Mouse (Mus musculus): Measurements from ENCODE around the gene Hspb11. TPM values are rescaled to one million over a fixed set of nuclear protein-coding genes. Genes with fewer than 3 reads are reported as not detected.

The Hspb11 gene
- total RNA-seq, 2 experiments from 2014 or later: 24.0 to 25.9 TPM

DNA sequence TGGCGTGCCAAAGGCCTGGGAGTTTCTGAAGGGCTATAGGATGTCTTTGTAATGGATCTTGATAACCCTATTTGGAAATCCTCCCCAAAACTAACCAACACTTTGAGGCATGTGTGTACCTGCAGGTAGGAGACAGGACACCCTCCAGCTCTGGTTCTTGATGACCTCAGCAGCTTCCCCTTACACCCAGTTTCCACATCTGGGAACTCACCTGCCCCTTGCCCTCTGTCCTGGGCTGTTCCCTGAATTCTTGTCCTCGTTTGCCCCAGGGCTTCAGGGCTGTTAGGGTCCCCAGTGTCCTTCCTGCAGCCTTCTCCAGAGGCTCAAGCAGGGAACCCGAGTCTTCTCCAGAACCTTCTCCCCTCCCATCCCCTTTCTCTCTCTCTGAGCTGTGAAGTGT, 50.1 kb downstream of the Hspb11 start:
- DNase-seq (ENCODE audit: extremely low spot score in 1 of 2, low spot score in 1 of 2): no peak

DNA sequence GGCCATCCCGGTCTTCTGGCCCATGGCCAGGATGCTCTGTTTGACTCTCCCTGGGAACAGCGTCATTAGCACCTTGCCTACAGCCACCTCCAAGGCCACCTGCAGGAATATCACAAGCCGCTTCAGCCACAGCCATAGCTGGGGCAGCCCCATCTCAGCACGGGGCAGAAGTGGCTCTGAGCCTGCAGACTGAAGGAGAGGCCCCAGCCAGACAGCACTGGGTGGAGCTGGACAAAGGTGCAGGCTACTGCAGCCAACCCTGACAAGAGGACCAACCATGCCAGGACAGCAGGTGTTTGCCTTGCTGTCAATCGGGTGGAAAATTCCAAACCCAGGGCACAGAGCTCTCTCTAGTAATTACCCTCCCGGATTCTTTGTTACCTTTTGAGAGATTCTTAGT, 53.6 kb downstream of the Hspb11 start, which contains the start of gene Dio1:
Dio1 (minus strand) TSS at position 204 of the 400 bp plus-strand sequence.
- no peak for DNase-seq (ENCODE audit: extremely low spot score in 1 of 2, low spot score in 1 of 2)

DNA sequence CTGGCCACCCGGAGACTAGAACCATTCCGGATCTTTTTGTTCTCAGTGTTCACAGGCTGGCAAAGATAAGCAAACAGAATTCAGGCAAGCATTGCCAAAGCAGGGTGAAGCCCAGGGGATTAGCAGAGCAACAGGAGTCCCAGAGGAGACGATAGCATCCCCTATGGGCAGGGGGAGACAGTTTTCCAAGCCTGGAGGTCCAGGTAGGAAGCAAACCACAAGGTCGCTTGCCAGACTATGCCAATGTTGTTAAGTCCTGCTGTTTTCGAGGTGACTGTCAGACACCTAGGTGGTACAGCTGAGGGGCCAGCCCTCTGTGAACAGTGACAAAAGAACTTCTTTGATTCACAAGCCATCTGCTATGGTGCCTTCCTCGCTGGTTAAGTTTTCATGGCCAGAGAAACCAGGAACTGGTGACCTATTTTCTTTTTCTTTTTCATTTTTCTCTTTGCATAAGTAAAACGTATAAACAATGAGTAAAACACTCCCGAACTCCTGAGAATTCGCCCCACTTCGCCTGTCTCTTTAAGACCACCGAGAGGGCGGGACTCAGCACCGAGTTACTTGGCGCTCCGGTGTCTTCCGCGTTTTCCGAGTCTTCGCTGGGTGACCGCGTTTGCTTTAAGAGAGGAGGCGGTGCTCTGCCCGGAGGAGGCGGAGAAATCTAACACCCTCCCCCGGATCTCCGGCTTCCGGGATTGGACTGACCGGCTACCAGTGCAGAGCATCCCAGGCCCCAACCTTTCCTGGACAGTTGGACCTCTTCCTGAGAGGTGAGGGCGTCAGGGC, 60.5 kb downstream of the Hspb11 start, which contains the start of gene Yipf1:
Yipf1 (plus strand) TSS at position 674 of the 789 bp plus-strand sequence.
- DNase-seq (ENCODE audit: extremely low spot score in 1 of 2, low spot score in 1 of 2): peak; percentile 69 to 72

DNA sequence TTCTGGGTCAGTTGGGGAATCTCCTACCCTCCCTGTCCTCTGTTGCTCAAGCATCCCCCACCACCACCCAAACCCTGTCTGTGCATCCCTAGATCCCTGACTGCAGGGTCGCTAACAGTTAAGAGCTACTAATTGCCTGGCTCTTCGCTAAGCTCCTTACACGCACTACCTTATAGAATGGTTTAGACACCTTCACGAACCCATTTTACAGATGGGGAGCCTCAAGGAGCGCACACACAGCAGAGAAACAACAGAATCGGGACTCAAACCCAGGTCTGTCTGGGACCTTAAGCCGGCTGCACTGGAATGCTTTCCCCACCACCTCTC, 61.0 kb downstream of the Hspb11 start:
- no peak for DNase-seq (ENCODE audit: extremely low spot score in 1 of 2, low spot score in 1 of 2)

GRCm38 (mm10) chr4:107318646-107319045, 65.3 kb downstream of the Hspb11 start:
- no peak for DNase-seq (ENCODE audit: extremely low spot score in 1 of 2, low spot score in 1 of 2)

DNA sequence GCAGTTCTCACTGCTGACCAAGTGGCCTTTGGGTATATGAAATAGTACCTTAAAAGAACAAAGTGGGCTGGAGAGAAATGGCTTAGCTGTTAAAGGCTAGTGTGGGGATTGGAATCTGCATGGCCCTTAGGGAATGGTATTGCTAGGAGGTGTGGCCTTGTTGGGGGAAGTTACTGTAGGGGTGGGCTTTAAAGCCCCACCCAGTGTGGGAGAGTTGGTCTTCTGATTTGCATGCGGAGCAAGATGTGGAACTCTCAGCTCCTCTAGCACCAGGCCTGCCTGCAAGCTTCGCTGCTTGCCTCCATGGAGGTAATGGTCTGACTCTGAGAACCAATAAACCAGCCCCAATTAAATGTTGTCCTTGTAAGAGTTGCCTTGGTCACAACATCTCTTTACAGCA, 67.6 kb downstream of the Hspb11 start:
- DNase-seq (ENCODE audit: extremely low spot score in 1 of 2, low spot score in 1 of 2): no peak

GRCm38 (mm10) chr4:107323113-107323512, 69.7 kb downstream of the Hspb11 start:
- no peak for DNase-seq (ENCODE audit: extremely low spot score in 1 of 2, low spot score in 1 of 2)

- DNase-seq (ENCODE audit: extremely low spot score in 1 of 2, low spot score in 1 of 2): no peak
These were observed 75.1 kb downstream of the Hspb11 start for GRCm38 (mm10) chr4:107328530-107328929.

Other genes starting within 250 kb of the Hspb11 start
- 10 to 100 TPM; 58.7 to 60.6 TPM for gene Mrpl37, start 186.7 kb upstream of the Hspb11 start, total RNA-seq (2021)
- gene Cyb5rl, start 186.6 kb upstream of the Hspb11 start, total RNA-seq (2021): 1 to 10 TPM; 5.8 to 6.6 TPM
- gene Cdcp2, start 156.7 kb upstream of the Hspb11 start, total RNA-seq (2021): not detected
- gene Tmem59, start 75.2 kb upstream of the Hspb11 start, total RNA-seq (2021): 100 to 1,000 TPM; 200 to 222 TPM
- 10 to 100 TPM; 18.6 to 20.1 TPM for gene Tceanc2, start 74.5 kb upstream of the Hspb11 start, total RNA-seq (2021)
- not detected for gene Ldlrad1, start 44.4 kb upstream of the Hspb11 start, total RNA-seq (2021)
- 10 to 100 TPM; 33.2 to 40.4 TPM for gene Lrrc42, start 61 bp upstream of the Hspb11 start, total RNA-seq (2021)
- gene Dio1, start 53.6 kb downstream of the Hspb11 start, total RNA-seq (2021): not detected
- 10 to 100 TPM; 52.4 to 55.0 TPM for gene Yipf1, start 60.8 kb downstream of the Hspb11 start, total RNA-seq (2021)
- gene Ndc1, start 114.2 kb downstream of the Hspb11 start, total RNA-seq (2021): 10 to 100 TPM; 12.2 to 13.1 TPM
- 1 to 10 TPM in 1 of 2 experiments, under 1 TPM in 1; 0.44 to 1.2 TPM for gene Glis1, start 181.0 kb downstream of the Hspb11 start, total RNA-seq (2021)

Data from layer of hippocampus, postnatal 25 days (tissue).